Comparison of ENCODE assay signal across 24 mouse cellular contexts in genomic region chr6:4530986-4531385, GRCm38 (mm10). TPM values are rescaled to one million over a fixed set of nuclear protein-coding genes. Genes with fewer than 3 reads are reported as not detected.
A peak's percentile ranks its signal among the peaks of the same experiment; 100 is the strongest.
DNase-seq lines count a peak whose midpoint lies in the region; ATAC-seq and TF ChIP-seq lines count a peak whose summit lies in the region.
"Had no signal": no experiment of that assay in that cellular context is flagged by ENCODE, and none has a peak within 500 bp of the region (broad histone marks: within the 10 kb centered on the region; RNA-seq: fewer than 3 reads in every experiment).

No protein-coding gene starts in this region.

- no peaks in the 10 kb centered on the region for H3K9me3 ChIP-seq in limb, embryonic 15.5 days
- H3K9me3 ChIP-seq in limb, embryonic 10.5 days (replicated peaks): no peaks in the 10 kb centered on the region
- no peaks in the 10 kb centered on the region for H3K9me3 ChIP-seq in hindbrain, postnatal 0 days (ENCODE audit: low read length)
- H3K9me3 ChIP-seq in forebrain, embryonic 11.5 days (ENCODE audit: control insufficient read depth, low read length): no peaks in the 10 kb centered on the region
- H3K9me3 ChIP-seq: embryonic facial prominence, embryonic 12.5 days; forebrain, embryonic 10.5 days; G1E; heart, embryonic 12.5 days; hindbrain, embryonic 10.5 days had no signal

- peaks cover 79% of the 10 kb centered on the region for H3K36me3 ChIP-seq in limb, embryonic 15.5 days
- H3K36me3 ChIP-seq in limb, embryonic 10.5 days: peaks cover 100% of the 10 kb centered on the region
- H3K36me3 ChIP-seq in hindbrain, postnatal 0 days (ENCODE audit: insufficient read depth, low read length): no peaks in the 10 kb centered on the region
- H3K36me3 ChIP-seq in forebrain, embryonic 11.5 days (ENCODE audit: control insufficient read depth, insufficient read depth, low read length): no peaks in the 10 kb centered on the region
- H3K36me3 ChIP-seq: G1E had no signal

- no peaks in the 10 kb centered on the region for H3K27me3 ChIP-seq in limb, embryonic 15.5 days
- H3K27me3 ChIP-seq in limb, embryonic 10.5 days (ENCODE audit: low read depth, poor library complexity, severe bottlenecking): no peaks in the 10 kb centered on the region
- H3K27me3 ChIP-seq in hindbrain, postnatal 0 days (ENCODE audit: insufficient read depth, low read length): no peaks in the 10 kb centered on the region
- H3K27me3 ChIP-seq in forebrain, embryonic 11.5 days (ENCODE audit: control insufficient read depth, insufficient read depth, low read length): no peaks in the 10 kb centered on the region
- H3K27me3 ChIP-seq: embryonic facial prominence, embryonic 12.5 days; heart, embryonic 12.5 days had no signal

- TF ChIP-seq CTCF in hindbrain, postnatal 0 days (IDR thresholded peaks at IDR 0.05; ENCODE audit: low read depth): no peak

- no peak for ATAC-seq in limb, embryonic 15.5 days (ENCODE audit: insufficient number of reproducible peaks, low FRiP score, low TSS enrichment, low read depth)
- ATAC-seq in hindbrain, postnatal 0 days: no peak
- ATAC-seq in forebrain, embryonic 11.5 days (replicated peaks; ENCODE audit: low FRiP score): no peak
- ATAC-seq: CD4-positive, CD25-positive, alpha-beta regulatory T cell, adult 4 months; forebrain, embryonic 16.5 days; intestine, postnatal 0 days had no signal

- peak; percentile 12 to 32 for DNase-seq in adrenal gland, postnatal 36 days
- DNase-seq in adrenal gland, postnatal 25 days: no peak
- no peak for DNase-seq in limb, embryonic 10.5 days (ENCODE audit: low spot score)
- DNase-seq in NIH3T3 (ENCODE audit: low read depth): peak; percentile 60
- no peak for DNase-seq in hindbrain, postnatal 0 days (ENCODE audit: low spot score)
- DNase-seq in forebrain, embryonic 11.5 days (ENCODE audit: low spot score): no peak
- DNase-seq: cerebellum, adult 11 months; cerebellum, adult 8-10 months; cerebellum, postnatal 14 days; embryo, embryonic 11 days; gastrocnemius, postnatal 36 days; heart, adult 18-20 months; kidney, adult 8-10 months had no signal

- H3K4me2 ChIP-seq in limb, embryonic 15.5 days: no peak overlapping the region
- H3K4me2 ChIP-seq in hindbrain, postnatal 0 days (ENCODE audit: low read depth, low read length): no peak overlapping the region
- no peak overlapping the region for H3K4me2 ChIP-seq in forebrain, embryonic 11.5 days (ENCODE audit: low read depth, low read length, severe bottlenecking)
- H3K4me2 ChIP-seq: embryonic facial prominence, embryonic 12.5 days; heart, embryonic 12.5 days; hindbrain, embryonic 14.5 days had no signal

- H3K27ac ChIP-seq in limb, embryonic 15.5 days: peak overlapping the region; percentile 75
- H3K27ac ChIP-seq in limb, embryonic 10.5 days: no peak overlapping the region
- no peak overlapping the region for H3K27ac ChIP-seq in hindbrain, postnatal 0 days
- no peak overlapping the region for H3K27ac ChIP-seq in forebrain, embryonic 11.5 days (ENCODE audit: low read depth, low read length)
- H3K27ac ChIP-seq: embryonic facial prominence, embryonic 12.5 days; forebrain, embryonic 10.5 days; hindbrain, embryonic 10.5 days; hindbrain, embryonic 14.5 days had no signal

- H3K4me1 ChIP-seq in limb, embryonic 15.5 days: no peaks in the 10 kb centered on the region
- no peaks in the 10 kb centered on the region for H3K4me1 ChIP-seq in limb, embryonic 10.5 days
- H3K4me1 ChIP-seq in hindbrain, postnatal 0 days (ENCODE audit: insufficient read depth, low read length): no peaks in the 10 kb centered on the region
- no peaks in the 10 kb centered on the region for H3K4me1 ChIP-seq in forebrain, embryonic 11.5 days (replicated peaks; ENCODE audit: control insufficient read depth, insufficient read depth, low read length)
- H3K4me1 ChIP-seq: embryonic facial prominence, embryonic 12.5 days; heart, embryonic 12.5 days; hindbrain, embryonic 10.5 days had no signal

- 85% methylated on average over 4 of the region's 4 CpGs for WGBS in limb, embryonic 15.5 days
- WGBS in limb, embryonic 10.5 days: 91% methylated on average over 4 of the region's 4 CpGs
- WGBS in hindbrain, postnatal 0 days: 85% methylated on average over 4 of the region's 4 CpGs
- 87% methylated on average over 4 of the region's 4 CpGs for WGBS in forebrain, embryonic 11.5 days

- no peak overlapping the region for H3K4me3 ChIP-seq in limb, embryonic 15.5 days
- no peak overlapping the region for H3K4me3 ChIP-seq in limb, embryonic 10.5 days
- no peak overlapping the region for H3K4me3 ChIP-seq in hindbrain, postnatal 0 days (ENCODE audit: low read length)
- no peak overlapping the region for H3K4me3 ChIP-seq in forebrain, embryonic 11.5 days (ENCODE audit: low read depth, low read length)
- H3K4me3 ChIP-seq: embryonic facial prominence, embryonic 12.5 days; erythroblast, embryonic 14.5 days; forebrain, embryonic 10.5 days; heart, embryonic 12.5 days; hindbrain, embryonic 10.5 days had no signal

- H3K9ac ChIP-seq in limb, embryonic 15.5 days: no peak overlapping the region
- H3K9ac ChIP-seq in hindbrain, postnatal 0 days (replicated peaks; ENCODE audit: low read length): no peak overlapping the region
- no peak overlapping the region for H3K9ac ChIP-seq in forebrain, embryonic 11.5 days (ENCODE audit: low read length)
- H3K9ac ChIP-seq: embryonic facial prominence, embryonic 12.5 days; heart, embryonic 12.5 days; hindbrain, embryonic 14.5 days had no signal

RNA-seq across cellular contexts. Expression of gene Col1a2, which starts 26.4 kb away (rescaled TPM):
- 100 to 1,000 TPM; 123 to 220 TPM for total RNA-seq in adrenal gland, postnatal 36 days (2021)
- total RNA-seq in adrenal gland, postnatal 25 days (2021): 92.1 and 93.5 TPM in 2 replicates
- polyA plus RNA-seq in limb, embryonic 15.5 days (2015; fragmentation: Nextera tagmentation; extraction: Ambion mirVana): 2,665 and 3,005 TPM in 2 replicates
- 109 and 248 TPM in 2 replicates for polyA plus RNA-seq in limb, embryonic 10.5 days (2016; fragmentation: Nextera tagmentation; extraction: Ambion mirVana)
- 104 and 127 TPM in 2 replicates for total RNA-seq in hindbrain, postnatal 0 days (2014; rRNA removed)
- 66.9 and 83.8 TPM in 2 replicates for polyA plus RNA-seq in hindbrain, postnatal 0 days (2015; fragmentation: Nextera tagmentation; extraction: Ambion mirVana)
- polyA plus RNA-seq in forebrain, embryonic 11.5 days (2014; fragmentation: Nextera tagmentation; extraction: Ambion mirVana): 140 and 149 TPM in 2 replicates
- polyA plus RNA-seq: G1E had no signal

Comparison
In these comparisons a context has a peak if more than half of its experiments do, and no peak if none do; other contexts are left out.
1. DNase-seq: peak in adrenal gland, postnatal 36 days (2 of 2) and NIH3T3 (single experiment); none in adrenal gland, postnatal 25 days (single experiment), limb, embryonic 10.5 days (single experiment), hindbrain, postnatal 0 days (single experiment) and forebrain, embryonic 11.5 days (single experiment).
2. RNA of gene Col1a2, which starts 26.4 kb away (polyA plus RNA-seq): 2,665 to 3,005 TPM in limb, embryonic 15.5 days; 109 to 248 TPM in limb, embryonic 10.5 days, 140 to 149 TPM in forebrain, embryonic 11.5 days and 66.9 to 83.8 TPM in hindbrain, postnatal 0 days; every median in the first group is over 10 times any median in the second.